Mouse (Mus musculus): Measurements from ENCODE around the gene Hdac9. TPM values are rescaled to one million over a fixed set of nuclear protein-coding genes. Genes with fewer than 3 reads are reported as not detected.
A peak's percentile ranks its signal among the peaks of the same experiment; 100 is the strongest.

Hdac9 gene
- polyA plus RNA-seq, 1 experiment from 2014 or later, result 3.4 TPM

DNA sequence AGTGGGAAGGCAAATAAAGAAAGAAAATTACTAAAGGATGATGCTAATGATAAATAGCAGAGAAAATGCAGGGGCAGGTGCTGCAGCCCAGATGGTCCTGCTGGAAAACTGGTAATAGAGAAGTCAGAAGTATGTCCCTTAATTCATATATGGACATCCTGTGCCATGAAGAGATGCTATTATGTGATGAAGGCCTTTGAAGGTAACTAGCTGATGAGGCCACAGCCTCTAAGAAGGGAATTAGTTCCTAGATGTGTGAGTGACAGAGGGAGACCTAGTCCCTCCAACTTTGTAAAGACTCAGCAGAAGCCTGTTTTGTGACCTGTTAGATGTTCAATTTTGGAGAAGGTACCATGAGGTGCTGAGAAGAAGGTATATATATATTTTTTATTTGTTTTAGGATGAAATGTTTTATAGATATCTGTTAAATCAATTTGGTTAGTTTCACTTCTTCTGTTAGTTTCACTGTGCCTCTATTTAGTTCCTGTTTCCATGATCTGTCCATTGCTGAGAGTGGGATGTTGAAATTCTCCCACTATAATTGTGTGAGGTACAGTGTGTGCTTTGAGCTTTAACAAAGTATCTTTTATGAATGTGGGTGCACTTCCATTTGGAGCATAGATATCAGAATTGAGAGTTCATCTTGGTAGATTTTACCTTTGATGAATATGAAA is 721.6 kb downstream of the Hdac9 start:
- H3K36me3 ChIP-seq, result no peaks in the 10 kb centered on the region
- H3K27ac ChIP-seq, result no peak overlapping the region
- H3K9me3 ChIP-seq (replicated peaks), result no peaks in the 10 kb centered on the region
- no peaks in the 10 kb centered on the region for H3K27me3 ChIP-seq (ENCODE audit: low read depth, poor library complexity, severe bottlenecking)
- no peak for DNase-seq (ENCODE audit: low spot score)
- H3K4me3 ChIP-seq, result no peak overlapping the region
- H3K4me1 ChIP-seq, result peaks cover 21% of the 10 kb centered on the region

GRCm38 (mm10) chr12:34194116-34194515 is 722.8 kb downstream of the Hdac9 start:
- H3K4me3 ChIP-seq, result no peak overlapping the region
- DNase-seq (ENCODE audit: low spot score), result no peak
- no peaks in the 10 kb centered on the region for H3K9me3 ChIP-seq (replicated peaks)
- H3K27ac ChIP-seq, result no peak overlapping the region
- H3K27me3 ChIP-seq (ENCODE audit: low read depth, poor library complexity, severe bottlenecking), result no peaks in the 10 kb centered on the region
- H3K36me3 ChIP-seq, result no peaks in the 10 kb centered on the region
- WGBS, result 95% methylated on average over 4 of the region's 4 CpGs
- peaks cover 9% of the 10 kb centered on the region for H3K4me1 ChIP-seq

DNA sequence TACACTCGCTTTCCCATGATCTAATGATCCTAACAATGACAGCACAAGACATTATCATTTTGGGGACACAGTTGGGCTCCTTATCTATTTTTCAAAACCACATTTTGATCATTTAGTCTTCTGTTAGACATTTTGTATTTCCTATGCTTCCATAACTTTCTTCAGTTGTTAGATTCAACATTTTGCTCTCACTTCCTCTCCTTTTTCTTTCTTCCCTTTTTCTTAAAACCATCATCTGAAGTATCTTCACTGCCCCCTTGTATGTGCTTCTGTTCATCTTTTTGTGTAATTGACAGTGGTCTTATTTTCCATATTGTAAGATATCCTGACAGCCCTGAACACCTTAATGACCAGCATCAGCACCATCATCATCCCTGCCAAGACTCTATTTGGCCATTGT is 725.6 kb downstream of the Hdac9 start:
- no peak overlapping the region for H3K27ac ChIP-seq
- DNase-seq (ENCODE audit: low spot score), result no peak
- H3K27me3 ChIP-seq (ENCODE audit: low read depth, poor library complexity, severe bottlenecking), result no peaks in the 10 kb centered on the region
- WGBS, result 97% methylated on average over 1 of the region's 1 CpGs
- no peaks in the 10 kb centered on the region for H3K9me3 ChIP-seq (replicated peaks)
- H3K4me3 ChIP-seq, result no peak overlapping the region
- H3K4me1 ChIP-seq, result peaks cover 3% of the 10 kb centered on the region; the same call in 1 of the 2 replicates
- no peaks in the 10 kb centered on the region for H3K36me3 ChIP-seq

DNA sequence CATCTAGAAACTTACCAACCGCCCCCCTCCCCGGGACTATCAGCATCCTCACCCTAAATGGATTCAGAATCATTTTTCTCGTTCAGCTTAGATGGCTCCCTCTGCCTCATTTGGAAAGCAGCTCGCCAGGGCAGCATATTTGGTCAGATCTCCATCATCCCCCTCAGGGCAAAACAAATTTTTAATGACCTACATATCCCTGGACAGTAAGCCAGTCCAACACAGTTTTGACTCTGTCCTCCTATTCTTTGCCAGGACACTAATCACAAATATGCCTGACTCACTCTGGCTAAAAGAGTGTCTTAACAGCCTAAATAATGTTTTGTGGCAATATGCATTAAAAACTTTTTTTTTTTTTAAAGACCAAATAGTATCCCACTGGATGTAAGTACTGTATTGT is 738.0 kb downstream of the Hdac9 start:
- no peaks in the 10 kb centered on the region for H3K27me3 ChIP-seq (ENCODE audit: low read depth, poor library complexity, severe bottlenecking)
- no peak overlapping the region for H3K4me3 ChIP-seq
- no peak overlapping the region for H3K27ac ChIP-seq
- no peaks in the 10 kb centered on the region for H3K36me3 ChIP-seq
- WGBS, result 87% methylated on average over 4 of the region's 4 CpGs
- H3K4me1 ChIP-seq, result no peaks in the 10 kb centered on the region
- no peak for DNase-seq (ENCODE audit: low spot score)
- H3K9me3 ChIP-seq (replicated peaks), result no peaks in the 10 kb centered on the region

GRCm38 (mm10) chr12:34176790-34177189 is 740.1 kb downstream of the Hdac9 start:
- Histone ChIP-seq H3K9me3 (replicated peaks) (no peaks in the 10 kb centered on the region), H3K36me3 (no peaks in the 10 kb centered on the region), H3K4me1 (no peaks in the 10 kb centered on the region), H3K27ac (no peak overlapping the region), H3K27me3 (ENCODE audit: low read depth, poor library complexity, severe bottlenecking) (no peaks in the 10 kb centered on the region), H3K4me3 (no peak overlapping the region)
- no peak for DNase-seq (ENCODE audit: low spot score)
- WGBS, result 94% methylated on average over 3 of the region's 3 CpGs

DNA sequence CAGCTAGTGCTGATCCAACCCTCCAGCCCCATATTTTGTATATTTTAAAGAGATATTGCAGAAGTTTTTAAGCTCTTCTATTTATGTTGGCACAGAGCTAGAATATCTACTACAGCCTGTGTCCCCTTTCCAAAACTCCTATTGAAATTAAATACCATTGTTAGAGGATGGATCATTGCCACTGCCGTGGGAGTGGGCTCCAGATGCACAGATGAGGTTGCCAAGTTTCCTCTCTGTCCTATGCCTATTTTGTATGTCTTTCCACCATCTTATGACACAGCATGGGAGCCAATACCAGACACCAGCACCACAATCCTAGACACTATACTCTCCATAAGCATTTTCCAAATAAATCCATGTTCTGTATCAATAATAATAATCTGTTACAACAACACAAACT is 743.9 kb downstream of the Hdac9 start:
- Histone ChIP-seq H3K4me3 (no peak overlapping the region), H3K4me1 (peaks cover 10% of the 10 kb centered on the region), H3K36me3 (no peaks in the 10 kb centered on the region), H3K27ac (no peak overlapping the region), H3K9me3 (replicated peaks) (no peaks in the 10 kb centered on the region), H3K27me3 (ENCODE audit: low read depth, poor library complexity, severe bottlenecking) (no peaks in the 10 kb centered on the region)
- no peak for DNase-seq (ENCODE audit: low spot score)
- 83% methylated on average over 1 of the region's 1 CpGs for WGBS

DNA sequence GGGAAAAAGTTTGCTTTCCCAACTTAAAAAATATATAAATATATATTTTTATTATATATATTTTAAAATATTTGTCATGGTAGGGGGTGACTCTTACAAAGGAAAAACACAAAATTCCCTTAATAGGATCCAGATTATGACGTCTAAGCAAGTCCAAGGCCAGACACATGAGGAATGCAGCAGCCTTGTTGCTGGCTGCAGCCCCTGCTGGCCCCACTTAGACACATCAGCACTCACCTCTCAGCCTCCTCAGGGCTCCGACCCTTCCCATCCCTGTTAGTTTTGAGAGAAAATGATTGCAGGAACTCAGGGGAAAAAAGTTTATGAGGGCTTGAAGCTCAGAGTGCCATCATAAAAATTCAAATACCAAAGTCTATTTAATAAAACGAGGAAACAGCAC is 746.3 kb downstream of the Hdac9 start:
- Histone ChIP-seq H3K27me3 (ENCODE audit: low read depth, poor library complexity, severe bottlenecking) (no peaks in the 10 kb centered on the region), H3K36me3 (no peaks in the 10 kb centered on the region), H3K4me1 (peaks cover 13% of the 10 kb centered on the region), H3K4me3 (no peak overlapping the region), H3K9me3 (replicated peaks) (no peaks in the 10 kb centered on the region), H3K27ac (peak overlapping the region; percentile 82; the same call in 1 of the 2 replicates)
- WGBS, result 27% methylated on average over 3 of the region's 3 CpGs
- peak; percentile 70 for DNase-seq (ENCODE audit: low spot score)

DNA sequence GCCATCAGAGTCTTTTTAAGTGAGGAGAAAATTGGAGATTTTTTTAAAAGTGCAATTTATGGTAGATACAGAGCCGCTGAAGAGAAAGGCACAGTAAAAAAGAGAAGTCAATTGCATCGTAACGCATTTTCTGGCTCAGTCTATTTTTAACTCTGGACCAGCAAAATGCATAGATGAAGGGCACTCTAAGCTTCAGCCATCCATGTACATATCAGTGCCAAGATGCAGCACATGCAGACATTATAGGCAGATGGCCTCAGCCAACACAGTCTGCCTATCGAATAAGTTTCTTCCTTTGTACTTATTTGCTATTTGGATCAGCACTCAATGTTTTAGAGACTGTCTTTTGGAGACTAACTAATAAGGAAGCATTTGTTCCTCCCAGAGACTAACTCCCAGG is 751.2 kb downstream of the Hdac9 start:
- no peaks in the 10 kb centered on the region for H3K36me3 ChIP-seq
- WGBS, result 95% methylated on average over 4 of the region's 4 CpGs

GRCm38 (mm10) chr12:34156301-34156700 is 760.6 kb downstream of the Hdac9 start:
- Histone ChIP-seq H3K4me3 (no peak overlapping the region), H3K9me3 (replicated peaks) (no peaks in the 10 kb centered on the region), H3K27me3 (ENCODE audit: low read depth, poor library complexity, severe bottlenecking) (no peaks in the 10 kb centered on the region), H3K27ac (no peak overlapping the region), H3K36me3 (no peaks in the 10 kb centered on the region), H3K4me1 (peaks cover 32% of the 10 kb centered on the region)
- DNase-seq (ENCODE audit: low spot score), result no peak
- WGBS, result 48% methylated on average over 6 of the region's 6 CpGs

More for the DNA sequence above, 751.2 kb downstream of the Hdac9 start:
- DNase-seq (ENCODE audit: low spot score), result no peak
- Histone ChIP-seq H3K27me3 (ENCODE audit: low read depth, poor library complexity, severe bottlenecking) (no peaks in the 10 kb centered on the region), H3K27ac (no peak overlapping the region), H3K4me3 (no peak overlapping the region), H3K4me1 (peaks cover 11% of the 10 kb centered on the region), H3K9me3 (replicated peaks) (no peaks in the 10 kb centered on the region)

- Histone ChIP-seq H3K4me3 (no peak overlapping the region), H3K9me3 (replicated peaks) (no peaks in the 10 kb centered on the region), H3K27ac (peak overlapping the region; percentile 51), H3K4me1 (peaks cover 37% of the 10 kb centered on the region), H3K27me3 (ENCODE audit: low read depth, poor library complexity, severe bottlenecking) (no peaks in the 10 kb centered on the region), H3K36me3 (no peaks in the 10 kb centered on the region)
- 15% methylated on average over 5 of the region's 5 CpGs for WGBS
- DNase-seq (ENCODE audit: low spot score), result no peak
Observed at GRCm38 (mm10) chr12:34155740-34156139, 761.2 kb downstream of the Hdac9 start.

- Histone ChIP-seq H3K36me3 (no peaks in the 10 kb centered on the region), H3K4me3 (no peak overlapping the region), H3K27me3 (ENCODE audit: low read depth, poor library complexity, severe bottlenecking) (no peaks in the 10 kb centered on the region), H3K27ac (no peak overlapping the region; the same call in 1 of the 2 replicates), H3K9me3 (replicated peaks) (no peaks in the 10 kb centered on the region), H3K4me1 (peaks cover 37% of the 10 kb centered on the region)
- 77% methylated on average over 3 of the region's 3 CpGs for WGBS
- DNase-seq (ENCODE audit: low spot score), result no peak
Observed at GRCm38 (mm10) chr12:34154757-34155156, 762.1 kb downstream of the Hdac9 start.

GRCm38 (mm10) chr12:34151336-34151735 is 765.6 kb downstream of the Hdac9 start:
- no peaks in the 10 kb centered on the region for H3K36me3 ChIP-seq
- no peak for DNase-seq (ENCODE audit: low spot score)
- no peaks in the 10 kb centered on the region for H3K27me3 ChIP-seq (ENCODE audit: low read depth, poor library complexity, severe bottlenecking)
- H3K27ac ChIP-seq, result no peak overlapping the region
- whole genome bisulfite sequencing, result 15% methylated on average over 3 of the region's 3 CpGs
- no peaks in the 10 kb centered on the region for H3K9me3 ChIP-seq (replicated peaks)
- H3K4me3 ChIP-seq, result no peak overlapping the region
- peaks cover 38% of the 10 kb centered on the region for H3K4me1 ChIP-seq

- no peak for DNase-seq (ENCODE audit: low spot score)
- H3K27me3 ChIP-seq (ENCODE audit: low read depth, poor library complexity, severe bottlenecking), result no peaks in the 10 kb centered on the region
- no peak overlapping the region for H3K4me3 ChIP-seq
- WGBS, result 91% methylated on average over 2 of the region's 2 CpGs
- no peaks in the 10 kb centered on the region for H3K9me3 ChIP-seq (replicated peaks)
- H3K27ac ChIP-seq, result no peak overlapping the region
- no peaks in the 10 kb centered on the region for H3K36me3 ChIP-seq
- 0 out of 2 replicates have a peak, but pooled peaks cover 6% of the 10 kb centered on the region for H3K4me1 ChIP-seq
Observed at GRCm38 (mm10) chr12:34142743-34143142, 774.2 kb downstream of the Hdac9 start.

DNA sequence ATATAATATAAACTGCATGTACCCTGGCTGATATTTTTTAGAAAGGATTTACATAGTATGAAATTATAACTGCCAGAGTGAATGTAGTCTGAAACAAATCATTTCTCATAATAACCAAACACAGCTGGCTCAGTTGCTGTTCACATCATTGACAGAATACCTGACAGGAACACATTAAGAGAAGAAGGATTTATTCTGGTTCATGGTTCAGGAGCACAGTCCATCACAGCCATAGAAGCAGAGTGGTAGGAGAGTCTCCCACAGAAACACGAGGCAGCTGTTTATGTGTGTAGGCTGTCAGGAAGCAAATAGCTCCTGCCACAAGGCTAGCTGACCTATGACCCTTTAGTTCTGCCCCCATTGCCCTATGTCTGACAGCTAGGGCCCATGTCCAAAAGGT is 803.6 kb downstream of the Hdac9 start:
- no peak for DNase-seq (ENCODE audit: low spot score)
- no peaks in the 10 kb centered on the region for H3K36me3 ChIP-seq
- H3K27ac ChIP-seq, result no peak overlapping the region
- H3K4me1 ChIP-seq, result no peaks in the 10 kb centered on the region
- 14% methylated on average over 1 of the region's 1 CpGs for WGBS
- H3K9me3 ChIP-seq (replicated peaks), result no peaks in the 10 kb centered on the region
- no peaks in the 10 kb centered on the region for H3K27me3 ChIP-seq (ENCODE audit: low read depth, poor library complexity, severe bottlenecking)
- no peak overlapping the region for H3K4me3 ChIP-seq

All from limb, embryonic 10.5 days (tissue).